Mouse (Mus musculus): ENCODE measurements at regions not wholly inside any gene's neighbourhood (a gene's known extent, or its start where the extent isn't known, plus 50 kb on each side); places are given as distances from the start of the nearest gene placed in this dataset.

DNA sequence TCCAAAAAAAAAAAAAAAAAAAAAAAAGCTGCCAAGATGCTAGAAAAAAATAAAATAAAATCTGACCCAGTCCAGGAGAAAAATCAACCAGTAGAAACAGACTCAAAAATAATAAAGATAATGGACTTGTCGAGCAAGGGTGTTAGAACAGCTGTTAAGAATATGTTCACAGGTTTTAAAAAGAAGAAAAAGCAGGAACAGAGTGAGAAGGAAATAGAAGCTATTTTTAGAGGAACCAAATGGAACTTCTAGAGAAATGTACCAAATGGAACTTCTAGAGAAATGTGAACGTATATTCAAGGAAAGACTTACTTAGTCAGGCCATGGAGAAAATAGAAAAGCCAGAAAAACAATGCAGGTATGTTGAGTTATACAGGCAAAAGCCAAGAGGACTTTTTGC is 662.4 kb upstream of the Jmjd1c start:
- no peak for DNase-seq (ENCODE audit: low read depth, low spot score)

DNA sequence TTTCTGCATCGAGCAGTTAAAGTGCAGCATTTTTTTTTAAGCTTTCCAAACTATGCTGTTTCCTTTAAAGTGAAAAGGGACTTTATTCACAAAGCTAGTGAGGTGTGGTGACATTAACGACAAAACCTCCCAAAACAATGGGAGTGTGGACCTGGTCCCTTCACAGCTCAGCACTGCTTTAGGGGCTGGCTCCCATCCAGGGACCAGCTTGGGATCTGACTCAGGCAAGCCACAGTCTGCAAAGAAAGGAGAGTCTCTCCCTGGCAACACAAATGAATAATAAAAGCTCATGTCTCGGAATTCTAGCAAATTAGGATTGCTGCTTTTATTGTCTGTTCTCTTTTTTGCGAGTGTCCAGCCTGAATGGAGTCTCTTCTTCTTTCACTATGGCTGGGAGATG is 625.2 kb upstream of the Jmjd1c start:
- no peak for DNase-seq (ENCODE audit: low read depth, low spot score)

DNA sequence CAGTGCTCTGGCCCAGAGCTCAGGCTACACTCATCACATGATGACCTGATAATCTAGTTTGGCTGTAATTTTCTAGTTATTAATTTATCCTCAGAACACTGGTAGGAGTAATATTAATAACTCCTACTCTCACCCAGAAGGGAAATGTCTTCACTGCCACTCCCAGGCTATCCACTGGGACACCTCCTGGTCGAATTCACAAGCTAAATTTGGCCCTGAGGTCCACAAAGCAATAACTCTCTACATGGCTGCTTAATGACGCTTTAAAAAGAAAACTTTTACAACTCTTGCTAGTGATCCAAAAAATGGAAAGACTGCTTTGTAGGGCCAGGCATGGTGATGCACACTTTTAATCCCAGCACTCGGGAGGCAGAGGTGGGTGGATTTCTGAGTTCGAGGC is 623.9 kb upstream of the Jmjd1c start:
- no peak for DNase-seq (ENCODE audit: low read depth, low spot score)

DNA sequence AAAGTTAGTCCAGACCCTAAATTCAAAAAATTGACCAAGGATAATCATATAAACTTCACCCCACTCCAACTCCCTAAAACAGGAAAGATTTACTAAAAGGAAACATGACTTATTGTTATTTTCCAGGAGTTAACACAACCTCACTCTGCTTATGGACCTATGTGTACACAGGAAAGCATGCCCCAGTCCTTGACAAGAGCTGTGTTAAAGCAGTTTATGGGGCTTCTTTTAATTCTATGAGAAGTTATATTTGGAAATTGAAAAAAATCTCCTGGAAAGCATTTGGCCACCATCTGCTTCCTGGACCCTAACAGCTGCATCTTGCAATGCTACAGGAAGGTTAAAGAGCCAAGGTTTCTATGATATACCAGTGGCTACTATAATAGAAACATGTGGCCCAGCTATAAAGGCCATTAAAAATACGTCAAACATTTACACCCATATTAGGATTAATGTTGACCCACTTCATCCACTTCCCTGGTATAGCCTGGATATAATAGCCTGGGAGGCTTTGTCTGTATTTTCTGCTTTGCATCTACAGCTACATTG is 620.7 kb upstream of the Jmjd1c start:
- no peak for DNase-seq (ENCODE audit: low read depth, low spot score)

GRCm38 (mm10) chr10:66490871-66491270 is 605.1 kb upstream of the Jmjd1c start:
- DNase-seq (ENCODE audit: low read depth, low spot score), result no peak

DNA sequence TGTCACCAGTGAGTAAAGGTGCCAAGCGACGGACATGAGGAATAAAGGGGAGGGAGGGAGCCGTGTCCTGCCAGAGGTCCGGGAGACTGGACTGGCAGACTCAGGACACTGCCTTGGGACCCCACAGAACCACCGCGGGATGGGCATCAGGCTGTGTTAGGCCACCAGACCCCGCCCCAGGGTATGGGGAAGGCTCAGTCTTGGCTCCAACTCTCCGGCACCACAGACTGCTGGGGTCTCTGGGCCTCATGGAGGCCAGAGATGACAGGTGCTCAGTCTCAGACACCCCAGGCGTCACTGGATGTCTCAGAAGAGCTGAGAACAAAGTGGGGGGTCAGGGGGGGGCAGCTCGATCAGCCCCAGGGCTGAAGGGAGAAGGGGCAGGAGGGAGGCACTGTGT is 604.1 kb upstream of the Jmjd1c start:
- DNase-seq (ENCODE audit: low read depth, low spot score), result no peak

GRCm38 (mm10) chr10:66539846-66540245 is 556.1 kb upstream of the Jmjd1c start:
- no peak for DNase-seq (ENCODE audit: low read depth, low spot score)

DNA sequence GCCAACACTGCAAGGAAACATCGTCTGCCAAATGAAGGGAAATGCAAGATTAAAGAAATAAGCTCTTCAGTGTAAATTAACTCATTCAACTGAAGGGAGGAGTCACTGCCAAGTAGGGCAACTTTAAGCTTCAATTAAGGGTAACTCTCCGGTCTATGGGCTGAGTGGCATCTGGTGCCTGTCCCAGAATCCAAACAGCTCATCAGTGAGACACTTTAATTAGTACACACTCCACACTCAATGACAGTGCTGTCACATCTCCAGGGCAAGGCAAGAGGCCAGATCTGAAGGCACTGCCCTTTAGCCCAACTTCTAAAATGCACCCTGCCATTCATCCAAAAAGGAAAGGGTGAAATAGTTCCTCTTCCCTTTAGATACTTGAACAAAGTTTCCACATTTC is 549.3 kb upstream of the Jmjd1c start:
- DNase-seq (ENCODE audit: low read depth, low spot score), result no peak

- DNase-seq (ENCODE audit: low read depth, low spot score), result no peak
Observed at GRCm38 (mm10) chr10:66547660-66548059, 548.3 kb upstream of the Jmjd1c start.

- DNase-seq (ENCODE audit: low read depth, low spot score), result no peak
Observed at GRCm38 (mm10) chr10:66548073-66548472, 547.9 kb upstream of the Jmjd1c start.

GRCm38 (mm10) chr10:66552919-66553318 is 543.0 kb upstream of the Jmjd1c start:
- DNase-seq (ENCODE audit: low read depth, low spot score), result no peak

- DNase-seq (ENCODE audit: low read depth, low spot score), result no peak
Observed at GRCm38 (mm10) chr10:66554259-66554658, 541.7 kb upstream of the Jmjd1c start.

DNA sequence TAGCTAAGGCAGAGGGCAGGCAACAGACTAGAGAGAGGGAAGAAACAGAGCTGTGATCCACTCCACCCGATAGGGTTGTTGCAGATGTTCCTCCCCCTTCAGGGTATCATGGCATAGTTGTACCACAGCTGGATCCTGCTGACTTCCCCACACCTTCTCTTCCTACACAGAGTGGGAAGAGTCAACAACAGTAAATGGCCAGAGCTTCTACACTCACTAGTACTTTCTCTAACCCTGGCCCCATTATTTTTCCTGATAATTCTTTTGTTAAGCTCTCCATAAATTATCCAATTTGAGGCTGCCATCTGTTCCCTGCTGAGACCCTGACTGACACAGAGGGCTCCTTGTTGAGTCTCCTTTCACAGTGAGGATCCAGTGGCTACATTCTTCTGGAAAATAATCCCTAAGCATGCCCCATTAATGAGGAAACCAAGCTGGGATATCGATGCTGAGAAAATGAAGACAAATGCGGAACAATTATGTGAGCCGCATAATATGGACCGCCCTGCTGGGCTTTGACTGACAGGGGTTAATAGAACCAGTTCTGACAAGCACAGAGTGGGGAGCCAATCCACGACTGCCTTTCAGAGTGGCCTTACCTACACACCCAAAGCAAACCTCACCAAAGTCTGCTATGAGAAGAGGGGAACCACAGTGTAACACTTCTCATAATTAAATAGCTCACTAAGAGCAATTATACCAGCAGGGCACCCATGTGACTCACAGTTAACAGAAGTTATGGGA is 537.7 kb upstream of the Jmjd1c start:
- DNase-seq (ENCODE audit: low read depth, low spot score), result no peak

DNA sequence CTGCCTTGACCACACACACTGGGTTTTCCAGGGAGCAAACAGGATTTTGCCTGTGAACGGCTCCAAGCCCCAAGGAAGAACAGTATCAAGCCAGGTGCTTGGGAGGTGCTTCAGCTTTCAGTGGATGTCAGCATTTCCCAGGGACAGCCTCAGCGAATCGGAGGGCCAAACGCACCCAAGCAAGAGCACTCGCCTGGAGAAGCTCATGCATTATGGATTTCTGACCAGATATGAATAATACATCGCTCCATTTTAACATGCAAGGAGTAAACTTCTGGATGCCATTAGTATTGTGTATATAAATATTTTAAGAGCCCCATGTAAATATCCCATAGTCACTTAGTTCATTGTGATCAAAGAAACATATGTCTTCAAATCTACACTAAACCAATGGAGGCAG is 530.6 kb upstream of the Jmjd1c start:
- DNase-seq (ENCODE audit: low read depth, low spot score), result no peak

- peak; percentile 8 for DNase-seq (ENCODE audit: low read depth, low spot score)
Observed at GRCm38 (mm10) chr10:66574846-66575535, 520.9 kb upstream of the Jmjd1c start.

GRCm38 (mm10) chr10:66593001-66593400 is 502.9 kb upstream of the Jmjd1c start:
- no peak for DNase-seq (ENCODE audit: low read depth, low spot score)

DNA sequence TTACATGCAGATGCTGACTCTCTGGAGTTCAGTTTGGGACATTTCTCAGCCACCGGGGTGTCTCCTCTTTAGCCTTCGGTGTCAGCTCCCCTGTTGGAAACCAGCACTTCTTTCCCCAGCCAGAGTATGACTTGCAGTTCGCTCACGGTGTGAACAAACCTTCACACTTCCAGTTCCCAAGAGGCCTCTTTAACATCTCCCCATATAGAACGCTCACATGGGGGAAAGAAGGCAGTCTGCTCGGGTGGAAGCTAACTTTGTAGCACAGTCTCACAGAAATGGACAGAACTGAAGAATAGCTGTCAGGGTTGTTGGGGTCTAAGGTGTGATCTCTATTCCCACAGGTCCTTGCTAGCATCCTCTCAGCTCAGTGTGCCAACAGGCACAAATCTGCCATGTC is 502.4 kb upstream of the Jmjd1c start:
- DNase-seq (ENCODE audit: low read depth, low spot score), result no peak

DNA sequence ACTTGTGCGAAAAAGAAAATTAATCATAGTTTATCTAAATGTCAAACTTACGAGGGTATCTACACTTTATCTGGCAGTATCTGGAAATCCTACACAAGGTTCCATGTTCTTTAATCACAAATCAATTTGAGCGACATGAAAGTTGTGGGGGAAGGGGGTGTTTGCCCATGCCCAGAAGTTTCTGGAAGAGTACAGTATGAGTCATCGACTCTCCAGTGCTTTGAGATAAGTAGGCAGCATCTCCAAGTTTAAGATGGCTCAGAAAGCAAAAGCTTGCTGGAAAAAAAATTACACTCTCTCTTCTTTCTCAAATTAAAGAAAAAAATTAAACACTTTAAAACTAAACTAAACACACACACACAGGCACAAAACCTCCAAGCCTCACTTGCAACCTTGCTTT is 498.0 kb upstream of the Jmjd1c start:
- DNase-seq (ENCODE audit: low read depth, low spot score), result no peak

GRCm38 (mm10) chr10:66607141-66607540 is 488.8 kb upstream of the Jmjd1c start:
- no peak for DNase-seq (ENCODE audit: low read depth, low spot score)

GRCm38 (mm10) chr10:66616280-66616679 is 479.6 kb upstream of the Jmjd1c start:
- no peak for DNase-seq (ENCODE audit: low read depth, low spot score)

GRCm38 (mm10) chr10:66630996-66631395 is 464.9 kb upstream of the Jmjd1c start:
- DNase-seq (ENCODE audit: low read depth, low spot score), result no peak

GRCm38 (mm10) chr10:66640890-66641847 is 454.8 kb upstream of the Jmjd1c start:
- no peak for DNase-seq (ENCODE audit: low read depth, low spot score)

Data from retina, adult 2 months (tissue).